Mouse (Mus musculus): ENCODE data around the gene Tbx2. TPM values are rescaled to one million over a fixed set of nuclear protein-coding genes. Genes with fewer than 3 reads are reported as not detected.
A peak's percentile ranks its signal among the peaks of the same experiment; 100 is the strongest.

Gene Tbx2
- polyA plus RNA-seq, 1 experiment from 2014 or later = 0.43 TPM

GRCm38 (mm10) chr11:85844144-85844965, 12.0 kb downstream of the Tbx2 start:
- peak; percentile 92 for DNase-seq (ENCODE audit: low spot score)
- peak overlapping the region; percentile 65 for H3K27ac ChIP-seq (replicated peaks)
- no peaks in the 10 kb centered on the region for H3K9me3 ChIP-seq (replicated peaks)
- H3K36me3 ChIP-seq = no peaks in the 10 kb centered on the region
- peaks cover 45% of the 10 kb centered on the region for H3K4me1 ChIP-seq
- peak overlapping the region; percentile 58 for H3K4me3 ChIP-seq
- WGBS = under 1% methylated on average over 54 of the region's 54 CpGs
- H3K27me3 ChIP-seq (ENCODE audit: low read depth, poor library complexity, severe bottlenecking) = peaks cover 93% of the 10 kb centered on the region

- no peaks in the 10 kb centered on the region for H3K36me3 ChIP-seq
- peaks cover 91% of the 10 kb centered on the region for H3K27me3 ChIP-seq (ENCODE audit: low read depth, poor library complexity, severe bottlenecking)
- peak overlapping the region; percentile 58 for H3K4me3 ChIP-seq
Measured at GRCm38 (mm10) chr11:85844971-85845370, 12.6 kb downstream of the Tbx2 start.

GRCm38 (mm10) chr11:85845921-85846320, 13.6 kb downstream of the Tbx2 start:
- DNase-seq (ENCODE audit: low spot score) = no peak
- Histone ChIP-seq H3K9me3 (replicated peaks) (no peaks in the 10 kb centered on the region), H3K27me3 (ENCODE audit: low read depth, poor library complexity, severe bottlenecking) (peaks cover 86% of the 10 kb centered on the region), H3K4me3 (no peak overlapping the region), H3K4me1 (peaks cover 40% of the 10 kb centered on the region), H3K36me3 (no peaks in the 10 kb centered on the region), H3K27ac (replicated peaks) (no peak overlapping the region)
- 45% methylated on average over 5 of the region's 5 CpGs for WGBS

More at GRCm38 (mm10) chr11:85844971-85845370, 12.6 kb downstream of the Tbx2 start:
- peaks cover 45% of the 10 kb centered on the region for H3K4me1 ChIP-seq
- WGBS = 28% methylated on average over 5 of the region's 5 CpGs
- H3K9me3 ChIP-seq (replicated peaks) = no peaks in the 10 kb centered on the region
- no peak for DNase-seq (ENCODE audit: low spot score)
- no peak overlapping the region; the same call in 1 of the 2 replicates for H3K27ac ChIP-seq (replicated peaks)

- Histone ChIP-seq H3K9me3 (replicated peaks) (no peaks in the 10 kb centered on the region), H3K4me1 (peaks cover 38% of the 10 kb centered on the region), H3K4me3 (no peak overlapping the region), H3K36me3 (no peaks in the 10 kb centered on the region), H3K27me3 (ENCODE audit: low read depth, poor library complexity, severe bottlenecking) (peaks cover 83% of the 10 kb centered on the region), H3K27ac (replicated peaks) (no peak overlapping the region)
- 58% methylated on average over 4 of the region's 4 CpGs for WGBS
- DNase-seq (ENCODE audit: low spot score) = no peak
Measured at GRCm38 (mm10) chr11:85846509-85846908, 14.2 kb downstream of the Tbx2 start.

DNA sequence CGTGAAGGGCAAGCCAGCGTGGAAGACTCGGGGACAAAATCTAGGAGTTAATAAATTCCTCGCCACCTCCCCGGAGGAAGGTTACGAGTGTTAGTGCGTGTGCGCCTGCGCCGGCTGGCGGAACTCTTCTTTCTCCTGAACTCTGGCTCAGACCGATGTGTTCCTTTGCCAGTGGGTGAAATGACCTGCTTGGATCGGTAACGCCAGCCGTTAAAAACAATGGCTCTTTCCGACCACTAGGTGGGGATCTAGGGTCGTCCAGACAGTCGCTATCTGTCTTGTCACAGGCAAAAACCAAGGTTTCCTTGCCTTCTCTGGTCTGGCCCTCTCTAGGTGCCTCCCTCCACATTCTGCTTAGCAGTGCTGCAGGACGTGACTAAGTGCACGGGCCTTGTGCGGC, 16.7 kb downstream of the Tbx2 start:
- DNase-seq (ENCODE audit: low spot score) = peak; percentile 82
- WGBS = 3% methylated on average over 21 of the region's 21 CpGs
- H3K36me3 ChIP-seq = no peaks in the 10 kb centered on the region
- peak overlapping the region; percentile 52; the same call in 1 of the 2 replicates for H3K27ac ChIP-seq (replicated peaks)
- no peaks in the 10 kb centered on the region for H3K9me3 ChIP-seq (replicated peaks)
- H3K4me3 ChIP-seq = peak overlapping the region; percentile 48
- peaks cover 14% of the 10 kb centered on the region for H3K4me1 ChIP-seq
- peaks cover 59% of the 10 kb centered on the region for H3K27me3 ChIP-seq (ENCODE audit: low read depth, poor library complexity, severe bottlenecking)

- H3K27me3 ChIP-seq (ENCODE audit: low read depth, poor library complexity, severe bottlenecking) = peaks cover 49% of the 10 kb centered on the region
- H3K36me3 ChIP-seq = no peaks in the 10 kb centered on the region
- H3K4me1 ChIP-seq = 0 out of 2 replicates have a peak, but pooled peaks cover 9% of the 10 kb centered on the region
- 84% methylated on average over 6 of the region's 6 CpGs for WGBS
- no peak for DNase-seq (ENCODE audit: low spot score)
- H3K27ac ChIP-seq (replicated peaks) = no peak within 1 kb of the TSS
- H3K4me3 ChIP-seq = 0 out of 2 replicates have a peak within 1 kb of the TSS, but pooled peaks have one; percentile 48
- no peaks in the 10 kb centered on the region for H3K9me3 ChIP-seq (replicated peaks)
Measured at GRCm38 (mm10) chr11:85850233-85850632, 17.9 kb downstream of the Tbx2 start, which contains the start of gene Gm11444. Gene Gm11444, minus strand, starts transcription at chr11:85850333.

DNA sequence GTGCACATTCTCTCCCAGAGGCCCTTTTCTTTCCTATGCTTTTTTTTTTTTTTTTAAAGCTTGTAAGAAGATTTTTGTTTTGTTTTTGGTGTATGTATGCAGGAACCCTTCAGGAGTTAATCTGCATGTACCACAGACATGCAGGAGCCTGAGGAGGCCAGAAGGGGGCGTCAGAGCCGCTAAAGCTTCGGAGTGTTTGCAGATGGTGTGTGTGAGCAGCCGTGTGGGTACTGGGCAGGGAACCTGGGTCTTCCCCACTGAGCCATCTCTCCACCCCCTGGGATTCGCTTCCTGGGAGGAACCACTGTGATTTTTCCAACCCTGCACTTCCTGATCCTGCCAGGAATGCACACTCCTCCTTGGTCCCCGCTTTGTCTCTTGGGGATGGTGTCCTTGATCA, 18.4 kb downstream of the Tbx2 start:
- Histone ChIP-seq H3K4me3 (no peak overlapping the region), H3K27me3 (ENCODE audit: low read depth, poor library complexity, severe bottlenecking) (peaks cover 44% of the 10 kb centered on the region), H3K36me3 (no peaks in the 10 kb centered on the region), H3K27ac (replicated peaks) (no peak overlapping the region), H3K4me1 (0 out of 2 replicates have a peak, but pooled peaks cover 9% of the 10 kb centered on the region), H3K9me3 (replicated peaks) (no peaks in the 10 kb centered on the region)
- WGBS = 47% methylated on average over 6 of the region's 6 CpGs
- DNase-seq (ENCODE audit: low spot score) = no peak

- Histone ChIP-seq H3K4me1 (peaks cover 14% of the 10 kb centered on the region), H3K4me3 (peak overlapping the region; percentile 33), H3K36me3 (no peaks in the 10 kb centered on the region), H3K27ac (replicated peaks) (peak overlapping the region; percentile 84), H3K27me3 (ENCODE audit: low read depth, poor library complexity, severe bottlenecking) (peaks cover 3% of the 10 kb centered on the region), H3K9me3 (replicated peaks) (no peaks in the 10 kb centered on the region)
- 15% methylated on average over 6 of the region's 6 CpGs for WGBS
- peak; percentile 67 for DNase-seq (ENCODE audit: low spot score)
Measured at GRCm38 (mm10) chr11:85857997-85858698, 25.8 kb downstream of the Tbx2 start.

DNA sequence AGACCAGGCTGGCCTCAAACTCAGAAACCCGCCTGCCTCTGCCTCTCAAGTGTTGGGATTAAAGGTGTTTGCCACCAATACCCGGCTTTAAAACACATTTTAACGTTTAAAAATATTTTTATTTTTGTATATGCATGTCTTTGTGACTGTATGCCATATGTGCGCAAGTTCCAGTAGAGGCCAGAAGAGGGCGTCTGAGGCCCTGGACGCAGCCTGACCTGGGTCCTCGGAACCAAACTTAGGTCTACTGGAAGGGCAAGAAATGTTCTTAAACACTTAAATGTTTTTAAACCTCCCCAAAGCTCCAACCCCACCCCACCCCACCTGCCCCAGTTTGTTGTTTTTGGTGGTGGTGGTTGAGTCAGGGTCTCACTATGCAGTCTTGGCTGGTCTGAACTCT, 32.0 kb downstream of the Tbx2 start:
- Histone ChIP-seq H3K27ac (replicated peaks) (no peak overlapping the region), H3K4me1 (no peaks in the 10 kb centered on the region), H3K4me3 (no peak overlapping the region), H3K36me3 (no peaks in the 10 kb centered on the region), H3K9me3 (replicated peaks) (no peaks in the 10 kb centered on the region), H3K27me3 (ENCODE audit: low read depth, poor library complexity, severe bottlenecking) (peaks cover 7% of the 10 kb centered on the region)
- 36% methylated on average over 7 of the region's 7 CpGs for WGBS
- DNase-seq (ENCODE audit: low spot score) = peak; percentile 27

DNA sequence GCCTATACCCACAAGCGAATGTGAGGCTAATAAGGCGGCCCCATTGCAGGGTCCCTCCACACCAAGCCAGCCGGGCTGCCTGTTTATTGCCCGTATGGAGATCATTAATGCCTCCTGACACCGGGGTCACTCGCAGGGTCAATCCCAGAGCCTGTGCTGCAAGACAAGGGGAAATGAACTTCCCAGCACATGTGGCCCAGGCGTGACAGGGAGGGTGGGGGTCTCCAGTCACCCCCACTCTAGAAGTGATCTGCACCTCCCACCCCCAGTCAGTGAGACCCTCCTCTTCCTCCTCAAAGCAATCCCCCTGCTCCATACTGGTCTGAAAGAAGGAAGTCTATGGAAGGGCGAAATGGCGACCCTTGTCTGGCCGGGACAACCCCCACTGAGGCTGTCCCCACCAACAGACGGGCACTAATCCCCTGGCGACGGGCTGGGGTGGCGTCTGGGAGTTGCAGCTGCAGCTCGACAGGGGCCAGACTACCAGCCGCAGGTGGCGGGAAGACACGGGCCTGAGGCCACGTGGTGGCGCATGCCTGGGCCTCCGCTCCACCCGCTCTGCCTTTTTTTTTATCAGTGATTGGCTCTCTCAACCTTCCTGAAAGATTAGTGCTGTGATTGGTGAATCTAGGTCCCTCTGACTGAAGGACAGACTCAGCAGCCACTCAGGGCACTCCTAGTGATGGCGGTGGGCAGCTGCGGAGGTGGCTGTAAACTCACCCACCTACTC, 43.9 kb downstream of the Tbx2 start:
- Histone ChIP-seq H3K27me3 (ENCODE audit: low read depth, poor library complexity, severe bottlenecking) (peaks cover 56% of the 10 kb centered on the region), H3K9me3 (replicated peaks) (no peaks in the 10 kb centered on the region), H3K4me3 (no peak overlapping the region), H3K27ac (replicated peaks) (peak overlapping the region; percentile 39; the same call in 1 of the 2 replicates), H3K4me1 (peaks cover 7% of the 10 kb centered on the region), H3K36me3 (no peaks in the 10 kb centered on the region)
- 63% methylated on average over 24 of the region's 24 CpGs for WGBS
- peak; percentile 34 for DNase-seq (ENCODE audit: low spot score)

GRCm38 (mm10) chr11:85884498-85884897, 52.1 kb downstream of the Tbx2 start:
- Histone ChIP-seq H3K4me1 (peaks cover 20% of the 10 kb centered on the region), H3K27me3 (ENCODE audit: low read depth, poor library complexity, severe bottlenecking) (peaks cover 97% of the 10 kb centered on the region), H3K27ac (replicated peaks) (no peak overlapping the region), H3K36me3 (no peaks in the 10 kb centered on the region), H3K4me3 (no peak overlapping the region), H3K9me3 (replicated peaks) (no peaks in the 10 kb centered on the region)
- no peak for DNase-seq (ENCODE audit: low spot score)
- WGBS = 50% methylated on average over 4 of the region's 4 CpGs

DNA sequence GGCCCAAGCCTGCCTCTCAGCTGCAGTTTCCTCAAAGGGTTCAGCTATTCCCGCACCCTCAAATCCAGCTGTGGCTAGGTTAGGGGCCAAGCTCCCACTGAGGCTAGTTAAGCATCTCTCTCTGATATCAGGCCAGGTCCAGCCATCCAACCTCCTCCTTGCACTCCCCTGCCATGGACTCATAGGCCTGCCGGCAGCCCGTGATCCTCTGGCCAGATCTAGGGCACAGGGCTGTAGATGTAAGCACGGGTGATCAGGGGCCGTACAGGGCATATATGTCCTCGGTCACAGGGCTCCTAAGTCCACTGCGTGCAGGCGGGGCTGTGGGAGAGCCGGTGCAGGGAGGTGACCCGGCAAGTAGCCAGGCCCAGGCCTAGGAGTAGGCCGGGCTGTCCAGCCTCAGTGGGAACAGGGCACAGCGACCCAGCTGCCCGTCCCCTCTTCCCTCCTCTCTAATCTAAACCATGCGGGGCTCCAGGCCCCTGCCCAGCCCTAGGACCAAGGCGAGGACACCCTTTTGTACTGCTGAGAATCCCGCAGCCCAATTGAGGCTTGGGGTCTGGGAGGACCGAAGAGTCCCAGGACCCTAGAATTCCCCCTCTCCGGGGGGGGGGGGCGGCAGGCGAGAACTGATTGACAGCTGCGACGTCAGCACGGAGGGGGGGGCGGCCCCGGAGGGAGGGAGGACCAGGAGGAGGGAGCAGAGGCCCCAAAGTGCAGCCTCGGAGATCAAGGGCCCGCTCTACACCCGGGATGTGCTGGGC, 53.5 kb downstream of the Tbx2 start, which contains the start of gene Tbx4:
Gene Tbx4, plus strand, starts transcription at position 758 of the 764 bp plus-strand sequence.
- 6% methylated on average over 23 of the region's 28 CpGs for WGBS
- peaks cover 99% of the 10 kb centered on the region for H3K27me3 ChIP-seq (ENCODE audit: low read depth, poor library complexity, severe bottlenecking)
- peak; percentile 48 for DNase-seq (ENCODE audit: low spot score)

More for the DNA sequence above, 53.5 kb downstream of the Tbx2 start, which contains the start of gene Tbx4:
- Histone ChIP-seq H3K9me3 (replicated peaks) (no peaks in the 10 kb centered on the region), H3K4me1 (peaks cover 30% of the 10 kb centered on the region), H3K27ac (replicated peaks) (no peak within 1 kb of the TSS; the same call in 1 of the 2 replicates), H3K36me3 (no peaks in the 10 kb centered on the region), H3K4me3 (peak within 1 kb of the TSS; percentile 35)

All from midbrain, embryonic 10.5 days (tissue).